Comparison of ENCODE assay signal across 8 mouse cellular contexts in the genomic region with DNA sequence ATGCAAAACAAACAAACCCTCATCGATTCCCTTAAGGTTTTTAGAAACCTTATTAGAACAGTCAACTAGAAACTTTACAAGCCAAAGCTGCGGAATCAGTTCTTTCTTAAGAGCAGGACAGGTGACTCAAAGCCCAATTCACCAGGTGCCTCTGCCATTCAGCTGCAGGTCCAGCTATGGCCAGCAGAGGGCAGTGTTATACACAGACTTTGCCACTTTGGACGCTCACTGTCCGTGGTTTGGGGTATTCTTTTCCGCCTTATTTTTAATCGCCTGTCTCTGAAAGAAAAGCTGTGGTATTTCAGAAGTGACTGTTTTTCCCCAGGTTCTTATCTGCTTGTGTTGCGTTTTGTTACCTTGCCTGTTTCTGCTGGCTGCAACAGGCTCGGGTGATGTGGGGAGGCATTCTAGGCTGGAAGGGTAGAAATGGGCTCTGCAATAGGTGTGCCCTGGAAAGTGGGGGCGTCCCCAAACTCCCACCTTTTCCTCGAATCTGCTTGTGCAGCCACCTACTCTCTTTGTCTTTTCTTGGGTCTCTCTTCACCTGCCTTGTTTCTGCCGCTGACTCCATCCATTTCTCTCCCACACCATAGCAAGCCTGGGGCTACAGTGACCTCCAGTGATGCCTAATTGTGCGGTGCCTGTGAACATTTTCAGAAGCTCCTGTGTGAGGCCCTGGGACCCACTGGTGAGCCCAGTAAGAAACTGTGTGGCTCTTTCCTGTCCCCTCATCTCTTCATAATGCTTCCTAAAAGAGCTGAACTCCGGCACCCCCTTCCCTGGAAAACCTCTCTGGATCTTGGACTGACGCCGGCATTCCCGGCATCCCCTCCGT.
DNase-seq lines count a peak whose midpoint lies in the region; ATAC-seq and TF ChIP-seq lines count a peak whose summit lies in the region.

No protein-coding gene starts in this region.

- H3K4me1 ChIP-seq in heart, adult 2 months (ENCODE audit: control insufficient read depth, insufficient read depth, low read length): no peaks in the 10 kb centered on the region
- H3K4me1 ChIP-seq in limb, embryonic 14.5 days (ENCODE audit: control insufficient read depth, insufficient read depth, low read length): no peaks in the 10 kb centered on the region
- no peaks in the 10 kb centered on the region for H3K4me1 ChIP-seq in midbrain, embryonic 16.5 days (ENCODE audit: control insufficient read depth, insufficient read depth, low read length)

- H3K4me2 ChIP-seq in limb, embryonic 14.5 days (replicated peaks; ENCODE audit: low read depth, low read length, severe bottlenecking): peak overlapping the region; percentile 41
- peak overlapping the region; percentile 49 for H3K4me2 ChIP-seq in midbrain, embryonic 16.5 days (ENCODE audit: low read length)

- 0 out of 2 replicates have a peak overlapping the region, but pooled peaks have one; percentile 30 for H3K9ac ChIP-seq in heart, adult 2 months (ENCODE audit: low read depth, low read length)
- no peak overlapping the region for H3K9ac ChIP-seq in limb, embryonic 14.5 days (ENCODE audit: low read depth, low read length, severe bottlenecking)
- H3K9ac ChIP-seq in midbrain, embryonic 16.5 days (ENCODE audit: low read depth, low read length): no peak overlapping the region

- no peak for ATAC-seq in limb, embryonic 14.5 days (ENCODE audit: low FRiP score, low read depth)
- ATAC-seq in midbrain, embryonic 16.5 days: peak; percentile 77

- peak; percentile 99 for TF ChIP-seq CTCF in heart, adult 2 months (IDR thresholded peaks at IDR 0.05)

- H3K36me3 ChIP-seq in heart, adult 2 months (ENCODE audit: control insufficient read depth, insufficient read depth, low read length): no peaks in the 10 kb centered on the region; the same call in 1 of the 2 replicates
- no peaks in the 10 kb centered on the region for H3K36me3 ChIP-seq in limb, embryonic 14.5 days (ENCODE audit: control insufficient read depth, insufficient read depth, low read length)
- no peaks in the 10 kb centered on the region for H3K36me3 ChIP-seq in midbrain, embryonic 16.5 days (ENCODE audit: control insufficient read depth, insufficient read depth, low read length)

- intact Hi-C loops in heart, adult 2 months (cut with DNase I): loop anchor here (1.0 to 10.0 kb wide), 7 partner anchors 80 to 728 kb away; a partner anchor contains a TSS

- no peak for TF ChIP-seq POLR2A in heart, adult 2 months (IDR thresholded peaks at IDR 0.05; ENCODE audit: insufficient read depth, low read depth, low read length)
- no peak for TF ChIP-seq POLR2A in limb, embryonic 14.5 days (IDR thresholded peaks at IDR 0.05; ENCODE audit: borderline replicate concordance, extremely low read depth, insufficient read depth, insufficient read length)

- no peaks in the 10 kb centered on the region for H3K79me2 ChIP-seq in heart, adult 2 months (replicated peaks; ENCODE audit: control insufficient read depth, insufficient read depth, low read length)

- peak; percentile 85 for DNase-seq in gastrocnemius, adult 18-20 months (ENCODE audit: low spot score)
- DNase-seq in gastrocnemius, postnatal 25 days: no peak
- peak; percentile 87 for DNase-seq in embryo, embryonic 10.5 days (ENCODE audit: low spot score)
- DNase-seq in heart, adult 2 months: peak; percentile 67 to 84
- DNase-seq in kidney, adult 18-20 months: peak; percentile 81
- DNase-seq in limb, embryonic 14.5 days (ENCODE audit: low spot score): peak; percentile 77
- DNase-seq in spleen, postnatal 4 days (ENCODE audit: low spot score in 2 of 2): peak; percentile 69 to 89

- H3K9me3 ChIP-seq in limb, embryonic 14.5 days (ENCODE audit: control insufficient read depth, low read length): no peaks in the 10 kb centered on the region
- H3K9me3 ChIP-seq in midbrain, embryonic 16.5 days (replicated peaks; ENCODE audit: control insufficient read depth, low read length, poor library complexity, severe bottlenecking): no peaks in the 10 kb centered on the region

- WGBS in heart, adult 2 months: 46% methylated on average over 17 of the region's 17 CpGs
- WGBS in limb, embryonic 14.5 days: 46% methylated on average over 17 of the region's 17 CpGs
- 47% methylated on average over 17 of the region's 17 CpGs for WGBS in midbrain, embryonic 16.5 days

- no peak overlapping the region for H3K27ac ChIP-seq in heart, adult 2 months
- H3K27ac ChIP-seq in limb, embryonic 14.5 days (replicated peaks; ENCODE audit: low read depth, low read length): no peak overlapping the region
- no peak overlapping the region for H3K27ac ChIP-seq in midbrain, embryonic 16.5 days (ENCODE audit: low read length)

- TF ChIP-seq EP300 in heart, adult 2 months (IDR thresholded peaks at IDR 0.05; ENCODE audit: insufficient read depth, low read depth, low read length): peak; percentile 67; the same call in 1 of the 2 replicates

- peak overlapping the region; percentile 28 for H3K4me3 ChIP-seq in heart, adult 2 months
- H3K4me3 ChIP-seq in limb, embryonic 14.5 days (replicated peaks; ENCODE audit: low read length): no peak overlapping the region; the same call in 1 of the 2 replicates
- peak overlapping the region; percentile 17; the same call in 1 of the 2 replicates for H3K4me3 ChIP-seq in midbrain, embryonic 16.5 days (ENCODE audit: low read depth, low read length)

- H3K27me3 ChIP-seq in heart, adult 2 months (ENCODE audit: control insufficient read depth, insufficient read depth, low read length): no peaks in the 10 kb centered on the region
- no peaks in the 10 kb centered on the region for H3K27me3 ChIP-seq in limb, embryonic 14.5 days (ENCODE audit: control insufficient read depth, insufficient read depth, low read length)
- H3K27me3 ChIP-seq in midbrain, embryonic 16.5 days (ENCODE audit: control insufficient read depth, insufficient read depth, low read depth, low read length): no peaks in the 10 kb centered on the region
